Mouse (Mus musculus): Measurements from ENCODE around the gene Crb2.

DNA sequence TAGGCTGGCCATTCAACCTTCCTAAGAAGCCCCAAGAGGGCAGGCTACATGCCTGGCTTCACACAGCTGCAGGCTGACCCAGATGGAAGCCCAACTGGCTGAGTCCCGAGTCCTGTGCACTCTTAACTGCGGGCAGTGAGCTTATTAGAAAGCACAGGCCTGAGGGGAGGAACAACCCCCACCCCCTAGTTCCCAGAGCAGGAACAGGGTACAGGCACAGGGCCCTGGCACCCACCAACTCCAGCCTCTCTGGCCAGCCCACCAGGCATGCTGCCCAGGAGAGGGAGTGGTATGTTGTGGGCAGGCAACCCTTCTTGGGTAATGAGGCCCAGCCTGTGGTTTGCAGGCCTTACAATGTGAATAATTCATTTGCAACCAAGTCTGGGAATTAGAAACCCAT is 7.1 kb upstream of the Crb2 start:
- TF ChIP-seq CTCF (conservative IDR thresholded peaks at IDR 0.05; ENCODE audit: insufficient read depth, insufficient read length, low read depth, low read length): no peak
- no peak for TF ChIP-seq POLR2A (IDR thresholded peaks at IDR 0.05; ENCODE audit: low read depth, low read length)

Data from kidney, adult 2 months (tissue).